Mouse (Mus musculus) neural tube, embryonic 15.5 days (tissue): ENCODE measurements around the gene Ddx55. TPM values are rescaled to one million over a fixed set of nuclear protein-coding genes. Genes with fewer than 3 reads are reported as not detected.

Experiments used
- ATAC-seq: fragments of 200-750 bp; cut with Nextera tagmentation; 2 replicates; pipeline ENCODE4 v1.8.0; 2017; ENCODE audit warnings: mild to moderate bottlenecking, moderate TSS enrichment, moderate library complexity; ENCODE audit not compliant: low FRiP score
- H3K27ac ChIP-seq: fragments of 300-500 bp; sonication (generic); replicated peaks from 2 replicates; pipeline ENCODE4 v1.5.1; 2015; ENCODE audit warnings: mild to moderate bottlenecking, inconsistent platforms
- H3K27me3 ChIP-seq: fragments of 300-500 bp; sonication (generic); replicated peaks from 2 replicates; pipeline ENCODE4 v1.6.1; 2015; ENCODE audit warnings: inconsistent platforms
- H3K36me3 ChIP-seq: fragments of 300-500 bp; sonication (generic); 2 replicates; pipeline ENCODE4 v1.6.1; 2015; ENCODE audit warnings: inconsistent platforms
- H3K4me1 ChIP-seq: fragments of 300-500 bp; sonication (generic); 2 replicates; pipeline ENCODE4 v1.6.1; 2015; ENCODE audit warnings: inconsistent platforms
- H3K4me2 ChIP-seq: fragments of 300-500 bp; sonication (generic); 2 replicates; pipeline ENCODE4 v1.6.1; 2015; ENCODE audit warnings: inconsistent platforms, mild to moderate bottlenecking, moderate library complexity
- H3K4me3 ChIP-seq: fragments of 300-500 bp; sonication (generic); replicated peaks from 2 replicates; pipeline ENCODE4 v1.5.1; 2015; ENCODE audit warnings: mild to moderate bottlenecking, inconsistent platforms
- H3K9ac ChIP-seq: fragments of 300-500 bp; sonication (generic); replicated peaks from 2 replicates; pipeline ENCODE4 v1.6.1; 2015; ENCODE audit warnings: mild to moderate bottlenecking, inconsistent platforms
- H3K9me3 ChIP-seq: fragments of 300-500 bp; sonication (generic); replicated peaks from 2 replicates; pipeline ENCODE4 v1.6.1; 2016; ENCODE audit warnings: inconsistent platforms
- WGBS: fragments of 180-500 bp; shearing (Covaris S2); methylation state at CpG from one replicate; pipeline ENCODE4 v1.1.7; 2015; ENCODE audit warnings: mixed read lengths; 5-methylcytosine and 5-hydroxymethylcytosine counted together
- polyA plus RNA-seq: library from polyadenylated mRNA; unstranded; fragments of >200 nt; fragmentation: Nextera tagmentation; extraction: Ambion mirVana; gene quantifications from 2 replicates; pipeline ENCODE4 v1.2.1, GENCODE M21; 2015

The Ddx55 gene
- polyA plus RNA-seq, 1 experiment from 2014 or later = 28.1 TPM

DNA sequence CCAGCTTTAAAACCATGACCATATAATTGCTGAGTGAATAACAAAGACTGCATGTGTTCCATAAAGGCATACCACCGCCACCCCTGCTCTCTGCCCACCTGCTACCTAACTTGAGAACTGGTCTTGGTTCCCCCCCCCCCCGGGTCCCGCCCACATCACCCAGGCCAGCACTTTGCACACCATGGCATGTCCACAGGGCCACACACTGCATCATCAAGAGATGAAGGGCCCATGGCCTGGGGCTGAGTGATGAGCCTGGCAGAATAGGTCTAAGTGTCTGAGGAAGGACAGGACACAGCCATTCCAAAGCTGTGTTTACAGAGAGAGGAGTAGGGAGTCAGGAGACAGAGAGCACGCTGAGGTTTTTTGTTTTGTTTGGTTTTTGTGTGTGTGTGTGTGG lies 24.3 kb upstream of the Ddx55 start:
- 56% methylated on average over 4 of the region's 4 CpGs for WGBS
- Histone ChIP-seq H3K27ac (peak overlapping the region; percentile 34), H3K9me3 (no peaks in the 10 kb centered on the region), H3K9ac (peak overlapping the region; percentile 45), H3K27me3 (no peaks in the 10 kb centered on the region), H3K36me3 (no peaks in the 10 kb centered on the region), H3K4me1 (peaks cover 36% of the 10 kb centered on the region), H3K4me3 (peak overlapping the region; percentile 84; the same call in 1 of the 2 replicates), H3K4me2 (peak overlapping the region; percentile 84)
- no peak for ATAC-seq

DNA sequence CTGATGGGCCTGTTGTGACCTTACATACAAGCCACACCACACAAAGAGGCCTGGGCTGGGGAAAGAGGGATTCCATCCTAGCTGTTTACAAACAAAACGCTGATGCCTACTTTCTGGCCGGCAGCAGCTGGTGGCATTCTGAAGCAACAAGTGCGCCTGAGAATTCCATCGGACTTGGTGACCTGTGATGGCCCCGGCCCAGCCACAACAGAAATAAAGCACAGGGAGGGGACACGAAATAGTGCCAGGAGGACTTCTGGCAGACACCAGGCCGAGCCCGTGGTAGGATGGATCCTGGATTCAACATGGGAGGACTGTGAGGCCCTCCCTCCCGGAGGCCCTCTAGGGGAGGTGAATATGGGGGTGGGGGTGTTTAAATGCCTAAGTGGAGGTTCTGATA lies 23.9 kb upstream of the Ddx55 start:
- H3K9me3 ChIP-seq = no peaks in the 10 kb centered on the region
- peak overlapping the region; percentile 45 for H3K9ac ChIP-seq
- no peak for ATAC-seq
- H3K4me1 ChIP-seq = peaks cover 36% of the 10 kb centered on the region
- no peaks in the 10 kb centered on the region for H3K27me3 ChIP-seq
- H3K4me3 ChIP-seq = peak overlapping the region; percentile 84
- H3K27ac ChIP-seq = peak overlapping the region; percentile 34
- no peaks in the 10 kb centered on the region for H3K36me3 ChIP-seq
- 18% methylated on average over 9 of the region's 9 CpGs for WGBS
- peak overlapping the region; percentile 84 for H3K4me2 ChIP-seq

DNA sequence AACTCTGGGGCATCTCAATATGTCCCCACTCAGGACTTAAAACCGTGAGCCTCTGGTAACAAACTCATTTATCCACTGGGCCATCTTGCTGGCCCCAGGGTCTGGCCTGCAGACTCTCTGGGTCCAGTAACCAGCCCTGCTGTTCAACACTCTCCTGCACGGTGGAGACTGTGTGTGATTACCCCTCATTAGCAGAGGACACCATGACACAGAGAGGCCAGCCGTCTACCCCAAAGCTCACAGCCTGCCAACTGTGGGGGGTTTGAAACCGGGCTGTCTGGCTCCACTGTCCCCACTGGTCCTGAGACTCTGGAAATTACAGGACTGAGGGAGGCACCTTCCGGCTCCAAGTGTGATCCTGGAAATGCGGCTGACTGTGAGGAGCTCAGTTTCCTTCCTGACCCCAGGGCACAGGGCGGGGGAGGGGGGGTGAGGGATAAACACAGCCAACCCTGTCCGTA lies 23.4 kb upstream of the Ddx55 start:
- 32% methylated on average over 8 of the region's 8 CpGs for WGBS
- H3K27me3 ChIP-seq = no peaks in the 10 kb centered on the region
- H3K9me3 ChIP-seq = no peaks in the 10 kb centered on the region
- H3K27ac ChIP-seq = peak overlapping the region; percentile 34; the same call in 1 of the 2 replicates
- H3K36me3 ChIP-seq = no peaks in the 10 kb centered on the region
- H3K4me1 ChIP-seq = peaks cover 36% of the 10 kb centered on the region
- peak overlapping the region; percentile 84 for H3K4me3 ChIP-seq
- H3K9ac ChIP-seq = peak overlapping the region; percentile 45
- no peak for ATAC-seq
- peak overlapping the region; percentile 84 for H3K4me2 ChIP-seq

DNA sequence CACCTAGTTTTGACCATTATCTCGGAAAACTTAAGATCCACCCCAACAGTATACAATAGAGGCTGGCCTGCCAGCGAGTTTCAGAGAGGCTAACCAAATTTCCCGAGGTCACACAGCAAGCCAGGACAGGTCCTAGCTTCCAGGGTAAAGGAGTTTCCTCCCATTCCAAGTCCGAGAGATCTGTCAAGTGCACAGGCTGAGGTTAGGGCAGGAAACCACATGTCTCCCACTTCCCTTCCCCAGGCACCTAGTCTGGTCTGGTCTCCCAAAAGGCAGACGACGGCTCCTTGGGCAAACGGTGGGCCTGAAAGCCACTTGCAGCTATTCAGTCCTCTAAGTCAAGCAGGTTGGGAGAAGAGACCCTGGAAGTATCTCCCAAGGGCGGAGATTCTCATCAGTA lies 23.0 kb upstream of the Ddx55 start:
- Histone ChIP-seq H3K4me2 (peak overlapping the region; percentile 84), H3K27ac (no peak overlapping the region), H3K4me1 (peaks cover 36% of the 10 kb centered on the region), H3K9me3 (no peaks in the 10 kb centered on the region), H3K9ac (peak overlapping the region; percentile 73; the same call in 1 of the 2 replicates), H3K4me3 (peak overlapping the region; percentile 84), H3K27me3 (no peaks in the 10 kb centered on the region), H3K36me3 (no peaks in the 10 kb centered on the region)
- 59% methylated on average over 8 of the region's 8 CpGs for WGBS
- no peak for ATAC-seq

DNA sequence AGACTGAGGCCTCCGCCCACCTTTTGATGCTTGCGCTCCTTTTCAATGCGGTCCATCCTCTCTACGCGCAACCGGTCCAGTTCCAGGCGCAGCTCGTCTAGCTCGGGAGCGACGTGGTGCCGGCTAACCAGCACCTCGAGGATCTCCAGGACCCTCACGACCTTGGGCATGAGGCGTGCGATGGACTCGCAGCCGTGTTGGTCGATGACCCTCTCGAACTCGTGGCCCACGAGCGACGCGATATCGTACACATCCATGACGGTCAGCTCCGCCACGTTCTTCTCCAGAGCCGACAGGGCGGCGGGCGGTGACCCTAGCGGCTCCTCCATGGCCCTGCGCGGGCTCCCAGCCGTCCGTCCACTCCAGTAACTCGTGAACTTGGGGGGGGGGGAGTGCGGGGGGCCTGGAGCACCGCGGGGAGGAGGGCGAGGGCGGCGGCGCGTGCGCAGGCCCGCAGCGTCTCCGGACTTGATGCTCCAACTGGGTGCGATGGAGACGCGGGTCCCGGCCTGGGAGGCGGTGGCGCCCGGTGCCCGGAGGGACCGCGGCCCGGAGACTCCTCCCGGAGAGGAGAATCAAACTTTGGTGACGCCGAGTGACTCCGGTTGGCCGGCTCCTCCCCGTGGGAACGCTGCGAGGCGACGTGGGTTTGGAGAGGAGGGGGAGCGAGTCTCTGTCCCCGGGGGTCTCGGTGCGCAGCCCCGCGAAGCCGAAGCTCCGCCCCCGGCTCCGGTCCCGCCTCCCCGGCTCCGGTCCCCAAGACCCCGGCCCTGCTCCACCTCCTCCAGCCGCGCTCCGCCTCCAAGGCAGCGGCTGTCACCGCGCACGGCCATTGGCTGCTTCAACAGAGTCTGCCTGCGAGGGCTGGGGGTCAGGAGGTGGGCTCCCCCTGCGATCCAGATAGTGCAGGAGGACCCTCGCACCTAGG lies 21.7 kb upstream of the Ddx55 start, which contains the start of gene Rilpl1:
Gene Rilpl1, minus strand, starts transcription at position 737 of the 928 bp plus-strand sequence.
- Histone ChIP-seq H3K27me3 (no peaks in the 10 kb centered on the region), H3K27ac (peak within 1 kb of the TSS; percentile 87), H3K4me2 (peak within 1 kb of the TSS; percentile 84), H3K4me1 (peaks cover 36% of the 10 kb centered on the region), H3K9ac (peak within 1 kb of the TSS; percentile 73), H3K9me3 (no peaks in the 10 kb centered on the region), H3K36me3 (no peaks in the 10 kb centered on the region), H3K4me3 (peak within 1 kb of the TSS; percentile 84)
- ATAC-seq = peak; percentile 92
- under 1% methylated on average over 92 of the region's 96 CpGs for WGBS

DNA sequence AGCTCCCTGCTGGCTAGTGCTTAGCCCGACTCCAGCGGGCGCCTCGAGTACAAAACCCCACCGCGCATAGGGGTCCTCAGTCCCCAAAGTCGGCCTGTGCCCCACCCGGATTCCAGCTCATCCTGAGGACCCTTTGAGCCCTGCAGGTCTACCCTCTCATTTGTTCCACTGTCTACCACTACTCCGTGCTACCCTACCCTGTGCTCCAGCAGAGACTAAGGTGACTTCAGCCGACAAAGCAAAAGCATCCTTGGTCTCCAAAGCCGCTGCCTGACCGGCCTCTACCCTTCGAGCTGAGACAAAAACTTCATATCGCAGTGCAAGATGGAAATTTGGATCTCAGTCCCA lies 21.1 kb upstream of the Ddx55 start:
- Histone ChIP-seq H3K4me1 (peaks cover 36% of the 10 kb centered on the region), H3K4me2 (peak overlapping the region; percentile 84), H3K36me3 (no peaks in the 10 kb centered on the region), H3K9me3 (no peaks in the 10 kb centered on the region), H3K27ac (peak overlapping the region; percentile 87), H3K27me3 (no peaks in the 10 kb centered on the region), H3K9ac (peak overlapping the region; percentile 73), H3K4me3 (peak overlapping the region; percentile 84)
- WGBS = 13% methylated on average over 14 of the region's 14 CpGs
- ATAC-seq = peak; percentile 40

DNA sequence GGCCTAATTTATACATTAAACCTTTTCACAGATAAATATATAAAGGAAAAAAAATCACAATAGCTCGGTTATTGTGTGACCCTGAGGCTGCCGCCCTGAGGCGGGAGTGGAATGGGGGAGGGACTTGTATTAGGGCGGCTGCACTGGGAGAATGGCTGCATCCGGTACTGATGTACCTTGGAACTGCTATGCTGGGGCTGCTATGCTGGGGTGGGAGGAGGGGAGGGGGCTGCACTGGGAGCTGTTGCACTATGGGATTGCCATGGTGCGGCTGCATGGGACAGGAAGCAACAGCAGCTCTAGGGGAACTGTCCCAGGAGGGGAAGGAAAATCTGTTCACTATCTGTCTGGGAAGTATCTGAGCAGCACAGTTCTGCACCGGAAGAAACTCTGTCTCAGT lies 20.2 kb upstream of the Ddx55 start:
- whole genome bisulfite sequencing = 43% methylated on average over 7 of the region's 7 CpGs
- Histone ChIP-seq H3K9me3 (no peaks in the 10 kb centered on the region), H3K4me1 (peaks cover 40% of the 10 kb centered on the region), H3K9ac (no peak overlapping the region), H3K27ac (no peak overlapping the region), H3K36me3 (no peaks in the 10 kb centered on the region), H3K4me2 (no peak overlapping the region), H3K4me3 (no peak overlapping the region), H3K27me3 (no peaks in the 10 kb centered on the region)
- ATAC-seq = no peak

DNA sequence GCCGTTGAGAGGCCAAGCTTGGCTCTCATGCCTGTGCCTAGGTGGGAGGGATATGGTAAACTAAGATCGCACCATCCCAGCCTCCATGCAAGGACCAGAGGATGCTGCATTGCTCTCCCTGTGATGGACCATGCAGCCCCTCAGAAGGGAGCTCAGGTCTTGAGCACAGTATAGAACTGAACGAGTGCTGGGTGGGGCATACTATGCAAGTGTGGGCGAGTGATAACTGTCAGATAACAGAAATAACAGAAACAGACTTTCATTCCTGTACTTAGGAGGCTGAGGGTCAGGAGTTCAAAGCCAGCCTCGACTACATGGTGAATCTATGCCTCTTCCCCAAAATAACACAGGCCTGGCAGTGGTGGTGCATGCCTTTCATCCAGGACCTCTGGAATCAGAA lies 17.6 kb upstream of the Ddx55 start:
- Histone ChIP-seq H3K4me2 (no peak overlapping the region), H3K27me3 (no peaks in the 10 kb centered on the region), H3K27ac (no peak overlapping the region), H3K4me1 (peaks cover 19% of the 10 kb centered on the region), H3K36me3 (no peaks in the 10 kb centered on the region), H3K9me3 (no peaks in the 10 kb centered on the region), H3K9ac (no peak overlapping the region), H3K4me3 (no peak overlapping the region)
- WGBS = 74% methylated on average over 5 of the region's 5 CpGs
- no peak for ATAC-seq

DNA sequence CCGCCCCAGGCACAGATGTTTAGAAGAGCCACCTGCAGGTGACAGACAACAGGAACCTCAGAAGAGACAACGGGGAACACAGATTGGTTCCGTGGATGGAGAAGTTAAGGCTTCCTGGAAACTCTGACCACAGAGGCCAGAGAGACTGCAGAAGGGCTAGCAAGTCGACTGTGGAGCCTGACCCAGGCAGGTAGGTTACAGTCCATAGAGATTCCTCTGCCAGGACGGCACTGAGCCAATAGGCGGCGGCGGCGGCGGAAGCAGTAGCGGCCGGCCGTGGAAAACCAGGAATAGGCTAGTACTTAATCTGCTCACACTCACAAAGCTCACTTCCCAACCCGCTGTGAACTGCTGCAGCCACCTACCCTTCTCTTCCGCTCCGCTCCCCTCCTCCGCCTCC lies 15.9 kb upstream of the Ddx55 start:
- Histone ChIP-seq H3K4me1 (peaks cover 15% of the 10 kb centered on the region), H3K4me2 (peak overlapping the region; percentile 46), H3K27ac (no peak overlapping the region), H3K36me3 (no peaks in the 10 kb centered on the region), H3K27me3 (no peaks in the 10 kb centered on the region), H3K9ac (no peak overlapping the region), H3K9me3 (no peaks in the 10 kb centered on the region), H3K4me3 (0 out of 2 replicates have a peak overlapping the region, but pooled peaks have one; percentile 6)
- 6% methylated on average over 16 of the region's 17 CpGs for WGBS
- ATAC-seq = no peak

DNA sequence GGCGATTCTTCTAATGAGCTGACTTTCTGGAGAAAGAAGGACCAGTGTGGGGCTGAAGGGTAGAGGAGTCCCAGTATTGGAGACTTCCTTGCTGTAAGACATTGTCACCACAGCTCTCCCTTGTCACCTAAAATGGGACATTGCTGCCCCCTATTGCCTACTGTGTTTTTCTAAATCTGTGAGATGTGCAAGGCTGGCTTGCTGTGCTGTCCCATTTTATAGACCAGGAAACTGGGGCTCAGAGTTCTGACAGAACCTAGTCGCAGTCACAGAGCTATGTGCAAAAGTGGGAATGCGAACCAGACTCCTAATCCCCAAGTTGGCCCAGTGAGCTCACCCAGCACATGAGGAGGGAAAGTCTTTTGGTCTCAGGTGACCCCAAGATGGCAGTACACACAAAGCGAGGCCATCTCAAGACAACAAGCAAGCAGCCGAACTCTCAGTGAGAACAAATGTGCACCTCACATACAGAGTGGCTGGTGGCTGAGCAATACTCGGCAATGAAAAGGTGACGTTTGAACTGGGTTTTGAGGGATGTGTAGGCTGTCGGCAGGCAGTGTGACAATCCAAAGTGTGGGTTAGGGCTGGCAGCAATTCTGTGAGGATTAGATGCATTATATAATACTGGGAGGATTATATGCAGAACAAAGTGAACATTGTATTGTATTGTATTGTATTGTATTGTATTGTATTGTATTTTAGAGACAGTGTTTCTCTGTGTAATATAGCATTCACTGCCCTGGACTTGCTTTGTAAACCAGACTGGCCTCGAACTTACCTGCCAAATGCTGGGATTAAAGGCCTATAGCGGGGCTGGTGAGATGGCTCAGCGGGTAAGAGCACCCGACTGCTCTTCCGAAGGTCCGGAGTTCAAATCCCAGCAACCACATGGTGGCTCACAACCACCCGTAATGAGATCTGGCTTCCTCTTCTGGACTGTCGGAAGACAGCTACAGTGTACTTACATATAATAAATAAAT lies 13.6 kb upstream of the Ddx55 start:
- Histone ChIP-seq H3K27me3 (no peaks in the 10 kb centered on the region), H3K36me3 (peaks cover 10% of the 10 kb centered on the region), H3K9me3 (no peaks in the 10 kb centered on the region), H3K4me2 (no peak overlapping the region), H3K9ac (no peak overlapping the region), H3K27ac (no peak overlapping the region), H3K4me3 (no peak overlapping the region), H3K4me1 (peaks cover 26% of the 10 kb centered on the region)
- 83% methylated on average over 16 of the region's 16 CpGs for WGBS
- ATAC-seq = no peak

DNA sequence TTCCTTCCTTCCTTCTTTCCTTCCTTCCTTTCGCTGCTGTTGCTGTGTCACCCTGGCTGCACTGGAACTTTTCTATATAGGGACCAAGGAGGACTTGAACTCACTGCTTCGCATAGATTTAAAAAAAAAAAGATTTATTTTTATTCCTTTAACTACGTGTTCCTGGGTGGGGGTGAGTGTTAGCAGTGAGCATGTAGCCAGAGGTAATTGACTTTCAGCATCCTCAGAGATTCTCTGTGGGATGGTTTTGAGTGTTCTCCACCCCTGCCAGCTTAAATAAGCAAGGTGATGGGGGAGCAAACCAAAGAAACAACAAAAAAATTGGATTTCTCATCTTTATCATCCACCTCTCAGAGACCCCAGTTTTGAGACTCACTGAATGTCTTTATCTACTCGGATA lies 12.8 kb upstream of the Ddx55 start:
- Histone ChIP-seq H3K9ac (no peak overlapping the region), H3K9me3 (no peaks in the 10 kb centered on the region), H3K27ac (peak overlapping the region; percentile 83), H3K4me1 (peaks cover 28% of the 10 kb centered on the region), H3K4me3 (peak overlapping the region; percentile 93), H3K4me2 (peak overlapping the region; percentile 50), H3K27me3 (no peaks in the 10 kb centered on the region), H3K36me3 (peaks cover 18% of the 10 kb centered on the region)
- ATAC-seq = no peak; the same call in 1 of the 2 replicates
- 76% methylated on average over 4 of the region's 4 CpGs for WGBS
